Mouse (Mus musculus) liver, adult 2 months (tissue): ENCODE measurements at regions not wholly inside any gene's neighbourhood (a gene's known extent, or its start where the extent isn't known, plus 50 kb on each side); places are given as distances from the start of the nearest gene placed in this dataset.

Experiments used
- CTCF ChIP-seq: fragments of 200-500 bp; IDR thresholded peaks from 2 replicates; pipeline ENCODE4 v1.5.1; 2011; ENCODE audit warnings: low read depth, low read length, control low read depth
- POLR2A ChIP-seq: fragments of 200-500 bp; IDR thresholded peaks from 2 replicates; pipeline ENCODE4 v1.6.1; 2011; ENCODE audit warnings: low read length, control low read depth; ENCODE audit not compliant: insufficient read depth; ENCODE audit errors: extremely low read depth

DNA sequence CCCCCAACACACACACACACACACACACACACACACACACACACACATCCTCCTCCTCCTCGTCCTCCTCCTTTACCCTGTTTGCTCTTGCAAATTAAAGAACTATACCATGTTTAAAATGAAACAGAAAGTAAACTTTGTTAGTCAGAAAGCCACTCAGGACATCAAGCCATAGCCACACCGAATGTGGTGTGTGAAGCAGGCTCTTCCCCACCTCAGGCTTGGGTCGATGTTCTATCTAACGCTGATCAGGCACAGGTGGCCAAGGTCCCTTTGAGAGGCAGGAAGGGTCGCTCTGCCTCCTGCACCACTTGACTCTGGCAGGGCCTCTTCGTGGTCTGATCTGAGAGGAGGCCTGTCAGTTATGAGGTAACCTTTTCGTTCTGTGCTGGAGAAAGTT, 156.9 kb upstream of the Irx1 start:
- TF ChIP-seq POLR2A (no peak), CTCF (no peak)
